Mouse (Mus musculus): ENCODE results near the gene Uqcrc2. TPM values are rescaled to one million over a fixed set of nuclear protein-coding genes. Genes with fewer than 3 reads are reported as not detected.

The Uqcrc2 gene
- polyA plus RNA-seq (2012; rRNA removed; ENCODE audit: low replicate concordance): 42.8 TPM in 2 replicates

GRCm38 (mm10) chr7:120634711-120635361 lies at the start of gene Uqcrc2:
Gene Uqcrc2 (plus strand): TSS chr7:120635176.

GRCm38 (mm10) chr7:120670153-120670875 lies 35.3 kb downstream of the Uqcrc2 start, which contains the start of gene Pdzd9:
Gene Pdzd9 (minus strand): TSS chr7:120670343.

GRCm38 (mm10) chr7:120677001-120677643 lies 42.1 kb downstream of the Uqcrc2 start, which contains the start of gene Mosmo:
Gene Mosmo (plus strand): TSS chr7:120677618.

Other genes starting within 250 kb of the Uqcrc2 start
- gene Abca16, start 225.5 kb upstream of the Uqcrc2 start, polyA plus RNA-seq (2012; rRNA removed; ENCODE audit: low replicate concordance): not detected in 2 replicates
- not detected in 2 replicates for gene Pdzd9, start 35.2 kb downstream of the Uqcrc2 start, polyA plus RNA-seq (2012; rRNA removed; ENCODE audit: low replicate concordance)
- gene Mosmo, start 42.4 kb downstream of the Uqcrc2 start, polyA plus RNA-seq (2012; rRNA removed; ENCODE audit: low replicate concordance): 4.4 and 9.1 TPM in 2 replicates
- gene Vwa3a, start 104.1 kb downstream of the Uqcrc2 start, polyA plus RNA-seq (2012; rRNA removed; ENCODE audit: low replicate concordance): not detected in 2 replicates
- not detected in 2 replicates for gene Gm5737, start 177.2 kb downstream of the Uqcrc2 start, polyA plus RNA-seq (2012; rRNA removed; ENCODE audit: low replicate concordance)
- gene Eef2k, start 207.7 kb downstream of the Uqcrc2 start, polyA plus RNA-seq (2012; rRNA removed; ENCODE audit: low replicate concordance): 6.8 and 7.6 TPM in 2 replicates

All from duodenum, adult 2 months (tissue).